Mouse (Mus musculus): ENCODE measurements at regions not wholly inside any gene's neighbourhood (a gene's known extent, or its start where the extent isn't known, plus 50 kb on each side); places are given as distances from the start of the nearest gene placed in this dataset.

GRCm38 (mm10) chr11:110588280-110588679 is 189.4 kb downstream of the Map2k6 start:
- ATAC-seq (ENCODE audit: extremely low read depth, insufficient number of reproducible peaks, low FRiP score, poor library complexity, severe bottlenecking): no peak

- ATAC-seq (ENCODE audit: extremely low read depth, insufficient number of reproducible peaks, low FRiP score, poor library complexity, severe bottlenecking): no peak
Observed at GRCm38 (mm10) chr11:110595266-110595862, 196.4 kb downstream of the Map2k6 start.

- ATAC-seq (ENCODE audit: extremely low read depth, insufficient number of reproducible peaks, low FRiP score, poor library complexity, severe bottlenecking): no peak
Observed at GRCm38 (mm10) chr11:110605041-110605882, 206.3 kb downstream of the Map2k6 start.

GRCm38 (mm10) chr11:110609276-110609675 is 210.4 kb downstream of the Map2k6 start:
- ATAC-seq (ENCODE audit: extremely low read depth, insufficient number of reproducible peaks, low FRiP score, poor library complexity, severe bottlenecking): no peak

- no peak for ATAC-seq (ENCODE audit: extremely low read depth, insufficient number of reproducible peaks, low FRiP score, poor library complexity, severe bottlenecking)
Observed at GRCm38 (mm10) chr11:110610831-110611230, 211.9 kb downstream of the Map2k6 start.

- no peak for ATAC-seq (ENCODE audit: extremely low read depth, insufficient number of reproducible peaks, low FRiP score, poor library complexity, severe bottlenecking)
Observed at GRCm38 (mm10) chr11:110632001-110632400, 233.1 kb downstream of the Map2k6 start.

- no peak for ATAC-seq (ENCODE audit: extremely low read depth, insufficient number of reproducible peaks, low FRiP score, poor library complexity, severe bottlenecking)
Observed at GRCm38 (mm10) chr11:110633351-110633750, 234.4 kb downstream of the Map2k6 start.

GRCm38 (mm10) chr11:110642485-110642884 is 243.6 kb downstream of the Map2k6 start:
- ATAC-seq (ENCODE audit: extremely low read depth, insufficient number of reproducible peaks, low FRiP score, poor library complexity, severe bottlenecking): peak; percentile 26; the same call in 1 of the 2 replicates

- no peak for ATAC-seq (ENCODE audit: extremely low read depth, insufficient number of reproducible peaks, low FRiP score, poor library complexity, severe bottlenecking)
Observed at GRCm38 (mm10) chr11:110649575-110650210, 250.8 kb downstream of the Map2k6 start.

- ATAC-seq (ENCODE audit: extremely low read depth, insufficient number of reproducible peaks, low FRiP score, poor library complexity, severe bottlenecking): no peak
Observed at GRCm38 (mm10) chr11:110652068-110652467, 253.1 kb downstream of the Map2k6 start.

- ATAC-seq (ENCODE audit: extremely low read depth, insufficient number of reproducible peaks, low FRiP score, poor library complexity, severe bottlenecking): no peak
Observed at GRCm38 (mm10) chr11:110656524-110657156, 257.7 kb downstream of the Map2k6 start.

- no peak for ATAC-seq (ENCODE audit: extremely low read depth, insufficient number of reproducible peaks, low FRiP score, poor library complexity, severe bottlenecking)
Observed at GRCm38 (mm10) chr11:110657854-110658253, 258.9 kb downstream of the Map2k6 start.

- no peak for ATAC-seq (ENCODE audit: extremely low read depth, insufficient number of reproducible peaks, low FRiP score, poor library complexity, severe bottlenecking)
Observed at GRCm38 (mm10) chr11:110670626-110671508, 271.9 kb downstream of the Map2k6 start.

- ATAC-seq (ENCODE audit: extremely low read depth, insufficient number of reproducible peaks, low FRiP score, poor library complexity, severe bottlenecking): no peak
Observed at GRCm38 (mm10) chr11:110672941-110673340, 274.0 kb downstream of the Map2k6 start.

GRCm38 (mm10) chr11:110692824-110693223 is 275.0 kb upstream of the Kcnj16 start:
- ATAC-seq (ENCODE audit: extremely low read depth, insufficient number of reproducible peaks, low FRiP score, poor library complexity, severe bottlenecking): peak; percentile 67; the same call in 1 of the 2 replicates

GRCm38 (mm10) chr11:110697067-110697466 is 270.8 kb upstream of the Kcnj16 start:
- peak; percentile 93 for ATAC-seq (ENCODE audit: extremely low read depth, insufficient number of reproducible peaks, low FRiP score, poor library complexity, severe bottlenecking)

- no peak for ATAC-seq (ENCODE audit: extremely low read depth, insufficient number of reproducible peaks, low FRiP score, poor library complexity, severe bottlenecking)
Observed at GRCm38 (mm10) chr11:110698342-110698741, 269.5 kb upstream of the Kcnj16 start.

- no peak for ATAC-seq (ENCODE audit: extremely low read depth, insufficient number of reproducible peaks, low FRiP score, poor library complexity, severe bottlenecking)
Observed at GRCm38 (mm10) chr11:110700976-110701375, 266.9 kb upstream of the Kcnj16 start.
